Mouse (Mus musculus) megakaryocyte, embryonic 14.5 days (primary cell): ENCODE data around the gene Soat2.

ENCODE experiments used
- FLI1 ChIP-seq: IDR thresholded peaks from 2 replicates; pipeline ENCODE4 v1.6.1; 2012; ENCODE audit warnings: low read length, inconsistent platforms, mixed read lengths
- GATA1 ChIP-seq: IDR thresholded peaks from 3 replicates; pipeline ENCODE4 v1.6.1; 2012; ENCODE audit warnings: mixed read lengths, low read length, inconsistent platforms, borderline replicate concordance

DNA sequence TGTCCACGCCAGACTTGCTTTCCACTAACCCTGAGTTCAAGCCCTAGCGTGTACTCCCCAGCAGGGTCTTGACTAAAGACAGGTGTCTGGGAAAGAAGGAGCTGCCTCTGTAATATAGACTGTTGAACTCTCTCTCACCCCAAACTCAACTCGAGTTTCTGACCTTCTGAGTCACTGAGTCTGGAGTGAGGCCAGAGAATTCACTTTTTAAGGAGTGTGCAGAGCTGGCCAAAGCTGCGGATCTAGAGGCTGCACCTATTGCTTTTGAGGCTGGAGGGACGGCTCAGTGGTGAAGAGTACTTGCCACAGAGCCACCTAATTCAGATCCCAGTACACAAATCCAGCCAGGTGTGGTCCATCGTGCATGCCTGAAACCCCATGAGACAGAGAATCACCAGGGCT lies 17.3 kb downstream of the Soat2 start:
- TF ChIP-seq GATA1 (no peak), FLI1 (no peak)
